Mouse (Mus musculus) right cerebral cortex, adult 18-20 months (tissue): Measurements from ENCODE around the gene Nfe2l1.

Source experiments
- DNase-seq: peaks from one replicate; pipeline ENCODE4 v3.0.0; 2022; ENCODE audit warnings: mixed read lengths

Gene Nfe2l1

DNA sequence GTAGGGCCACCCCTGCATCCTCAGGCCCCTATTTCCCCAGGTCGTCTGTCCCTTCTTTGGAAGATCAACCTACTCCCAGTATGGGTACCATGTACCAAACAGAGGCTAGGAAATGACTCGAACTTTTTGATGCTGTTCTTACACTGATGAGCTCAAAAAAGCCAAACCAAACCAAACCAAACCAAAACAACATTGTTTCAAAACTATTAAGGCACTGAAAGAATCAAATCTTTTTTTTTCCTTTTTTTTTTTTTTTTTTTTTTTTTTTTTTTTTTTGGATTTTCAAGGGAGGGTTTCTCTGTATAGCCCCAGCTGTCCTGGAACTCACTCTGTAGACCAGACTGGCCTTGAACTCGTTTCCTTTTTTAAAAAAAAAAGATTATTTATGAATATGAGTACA lies 13.9 kb upstream of the Nfe2l1 start:
- no peak for DNase-seq

DNA sequence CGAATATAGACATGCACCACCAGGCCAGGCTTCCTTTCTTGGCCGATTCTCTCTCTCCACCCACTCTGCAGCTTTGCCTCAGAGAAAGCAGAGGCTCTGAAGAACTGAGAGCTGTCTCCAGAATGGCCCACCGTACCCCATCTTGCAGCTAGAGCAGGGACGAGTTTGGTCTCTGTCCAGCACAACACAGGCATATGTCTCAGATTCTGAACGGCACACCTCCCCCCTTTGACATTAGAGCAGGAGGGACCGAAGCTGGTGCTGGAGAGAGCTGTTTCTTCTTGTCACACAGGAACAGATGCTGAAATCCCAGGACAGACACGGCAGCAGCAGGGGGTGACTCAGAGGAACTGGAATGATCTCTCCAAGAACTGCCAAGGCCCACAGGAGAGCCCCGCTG lies 10.5 kb upstream of the Nfe2l1 start:
- DNase-seq: peak; percentile 76

DNA sequence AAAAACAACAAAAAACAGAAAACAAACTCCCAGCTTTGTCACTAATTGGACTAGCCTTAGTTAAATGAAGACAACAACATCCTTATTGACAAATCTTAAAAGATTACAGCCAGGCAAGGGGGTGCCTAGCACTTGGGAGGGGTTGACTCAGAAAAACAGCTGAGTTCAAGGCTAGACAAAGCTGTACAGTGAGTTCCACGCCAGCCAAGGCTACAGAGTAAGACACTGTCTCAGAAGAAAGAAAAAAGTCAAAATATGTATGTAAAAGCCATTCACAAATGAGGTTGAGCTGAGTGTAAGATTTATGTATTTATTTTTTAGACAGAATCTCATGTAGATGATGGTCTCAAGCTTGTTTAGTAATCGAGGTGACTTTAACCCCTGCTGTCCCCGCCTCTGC lies 10.1 kb upstream of the Nfe2l1 start:
- no peak for DNase-seq

DNA sequence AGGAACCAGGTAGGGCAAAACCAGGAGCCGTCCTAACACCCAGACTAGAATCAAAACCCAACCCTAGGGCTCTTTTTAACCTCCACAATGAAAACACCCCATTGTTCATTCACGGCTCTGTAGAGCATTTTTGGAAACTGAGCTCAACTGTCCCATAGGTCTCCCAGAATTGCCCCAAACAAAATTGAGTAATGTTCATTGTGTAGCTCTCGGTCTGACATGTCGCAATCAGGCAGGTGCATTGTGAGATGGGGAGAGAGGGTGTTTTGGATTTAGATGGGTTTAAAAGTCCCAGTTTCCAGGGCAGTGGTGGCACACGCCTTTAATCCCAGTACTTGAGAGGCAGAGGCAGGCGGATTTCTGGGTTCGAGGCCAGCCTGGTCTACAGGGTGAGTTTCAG lies 9.7 kb upstream of the Nfe2l1 start:
- DNase-seq: no peak

DNA sequence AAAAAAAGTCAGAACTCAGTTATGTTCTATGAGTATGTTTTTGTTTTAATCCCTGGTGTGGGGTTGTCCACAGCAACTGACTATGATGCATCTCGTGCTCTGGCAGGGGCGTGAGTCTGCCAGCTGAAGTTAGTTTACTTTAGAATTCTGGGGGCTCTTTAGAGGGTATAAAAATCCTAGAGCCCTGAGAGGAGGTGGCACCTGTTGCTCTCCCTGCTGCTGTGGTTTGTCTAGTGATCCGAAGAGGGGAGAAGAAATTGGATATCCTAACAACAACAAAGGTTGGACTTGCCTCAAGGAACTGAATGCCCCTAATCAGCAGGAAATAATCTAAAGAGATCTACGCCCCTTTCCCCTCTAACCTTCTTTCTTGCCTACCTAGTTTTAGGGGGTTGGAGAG lies 8.6 kb upstream of the Nfe2l1 start:
- no peak for DNase-seq

DNA sequence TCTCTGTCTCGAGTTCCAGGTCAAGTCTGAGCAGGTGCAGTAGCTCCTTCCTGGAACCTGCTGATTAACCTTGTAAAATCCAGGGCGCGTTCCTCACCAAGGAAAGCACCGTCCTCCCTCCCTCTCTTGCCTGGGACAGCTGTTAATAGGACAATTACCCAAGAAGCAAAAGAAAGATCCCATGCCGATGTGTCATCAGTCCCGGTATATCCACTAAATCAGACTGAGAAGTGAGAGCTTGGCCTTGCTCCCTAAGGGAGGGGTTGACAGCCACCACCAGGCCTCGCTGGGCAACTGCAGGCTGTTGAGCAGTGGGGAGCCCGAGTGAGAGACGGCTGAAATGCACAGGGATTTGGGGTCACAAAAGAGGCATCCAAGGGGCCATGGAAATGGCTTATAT lies 7.5 kb upstream of the Nfe2l1 start:
- DNase-seq: no peak

DNA sequence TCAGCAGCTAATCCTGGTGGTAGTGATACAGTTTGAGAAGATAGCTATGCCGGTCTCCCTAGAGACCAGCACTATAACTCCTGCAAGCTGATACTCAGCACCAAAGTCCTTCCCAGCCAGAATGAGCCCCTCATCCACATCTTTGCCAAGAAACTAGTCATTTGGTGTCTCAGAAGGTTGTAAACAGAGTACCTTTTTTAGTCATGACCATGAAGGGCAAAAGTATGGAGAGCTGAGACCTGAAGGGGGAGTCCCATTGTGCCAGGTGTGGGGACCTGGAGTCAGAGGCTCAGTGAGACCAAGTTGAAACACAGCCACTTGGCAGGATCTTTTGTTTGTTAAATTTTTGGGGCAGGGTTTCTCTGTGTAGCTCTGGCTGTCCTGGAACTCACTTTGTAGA lies 4.4 kb upstream of the Nfe2l1 start:
- no peak for DNase-seq

DNA sequence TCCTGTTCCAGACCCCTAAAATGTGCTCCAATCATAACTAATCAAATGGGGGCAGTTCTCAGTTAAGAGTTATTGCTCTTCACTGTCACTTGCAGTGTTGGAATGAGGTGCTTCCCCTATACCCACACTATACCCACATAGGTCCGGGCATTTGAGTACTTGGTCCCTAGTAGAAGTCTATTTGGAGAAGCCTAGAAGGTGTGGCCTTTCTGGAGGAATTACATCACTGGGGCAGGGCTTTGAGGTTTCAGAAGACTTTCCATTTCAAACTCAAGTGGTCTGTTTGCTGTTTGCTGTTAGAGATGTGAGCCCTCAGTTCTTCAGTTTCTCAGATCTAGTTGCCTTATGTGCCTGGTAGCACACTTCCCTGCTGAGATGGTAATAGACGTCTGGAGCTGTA lies 3.2 kb upstream of the Nfe2l1 start:
- DNase-seq: no peak

DNA sequence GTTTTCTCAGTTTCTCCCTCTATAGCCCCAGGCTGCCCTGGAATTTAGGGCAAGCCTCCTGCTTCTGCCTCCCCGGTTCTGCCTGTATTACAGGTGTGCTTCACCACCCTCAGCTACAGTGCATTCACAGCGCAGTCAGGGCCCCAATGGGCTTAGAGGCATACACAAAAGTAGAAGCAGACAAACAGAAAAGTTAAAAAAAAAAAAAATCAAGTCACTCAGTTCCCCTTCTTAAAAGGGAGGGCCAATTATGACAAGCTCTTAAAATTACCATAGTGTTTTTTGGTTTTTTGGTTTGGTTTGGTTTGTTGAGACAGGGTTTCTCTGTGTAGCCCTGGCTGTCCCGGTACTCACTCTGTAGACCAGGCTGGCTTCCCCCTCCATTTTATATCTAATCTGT lies 2.8 kb upstream of the Nfe2l1 start:
- DNase-seq: no peak

DNA sequence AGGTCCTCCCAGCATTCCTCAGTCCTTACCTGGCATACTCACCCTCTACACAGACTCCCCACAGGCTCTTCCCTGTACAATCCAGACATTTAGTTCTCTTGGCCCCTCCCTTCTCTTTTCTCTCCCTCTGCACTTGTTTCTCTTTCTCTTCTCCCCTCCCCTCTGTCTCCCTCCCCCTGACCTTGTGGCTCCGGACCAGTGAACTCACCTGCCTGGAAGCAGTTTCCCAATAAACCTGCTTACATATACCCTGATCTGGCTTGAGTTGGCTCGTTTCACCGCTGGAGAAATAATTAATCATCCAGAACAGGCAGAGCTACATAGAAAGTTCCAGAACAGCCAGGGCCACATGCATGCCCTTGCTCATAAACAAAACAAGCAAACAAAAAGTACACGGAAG lies 1.7 kb upstream of the Nfe2l1 start:
- DNase-seq: no peak

DNA sequence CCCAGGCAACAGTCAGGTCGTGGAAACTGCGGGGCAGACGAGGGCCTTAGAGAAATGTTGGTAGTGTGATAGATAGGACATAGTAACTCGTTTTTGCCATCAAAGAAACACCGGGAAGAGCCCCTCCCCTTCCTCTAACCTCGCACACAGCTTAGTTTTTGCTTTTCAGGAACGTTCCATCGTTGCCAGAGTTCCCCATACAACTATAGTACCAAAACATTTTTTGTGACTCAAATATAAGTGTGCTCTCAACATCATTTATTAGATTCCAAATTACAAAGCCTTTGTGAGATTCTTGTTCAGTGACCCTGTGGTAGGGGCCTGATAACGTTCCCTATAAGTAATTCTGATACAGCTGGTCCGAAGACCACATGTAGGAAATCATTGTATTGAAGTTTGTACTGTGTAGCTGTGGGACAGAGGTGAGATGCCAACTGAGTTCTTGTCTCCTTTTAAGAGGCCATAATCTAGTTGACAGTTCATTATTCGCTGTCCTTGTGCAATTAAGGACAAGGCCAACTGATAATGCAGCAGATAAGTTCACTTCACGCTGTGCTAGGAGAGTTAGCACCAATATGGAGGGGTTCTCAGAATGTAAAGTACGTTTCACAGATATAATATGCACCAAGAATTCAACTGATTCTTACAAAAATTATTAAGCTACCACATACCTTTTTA lies 910 bp upstream of the Nfe2l1 start:
- DNase-seq: no peak

DNA sequence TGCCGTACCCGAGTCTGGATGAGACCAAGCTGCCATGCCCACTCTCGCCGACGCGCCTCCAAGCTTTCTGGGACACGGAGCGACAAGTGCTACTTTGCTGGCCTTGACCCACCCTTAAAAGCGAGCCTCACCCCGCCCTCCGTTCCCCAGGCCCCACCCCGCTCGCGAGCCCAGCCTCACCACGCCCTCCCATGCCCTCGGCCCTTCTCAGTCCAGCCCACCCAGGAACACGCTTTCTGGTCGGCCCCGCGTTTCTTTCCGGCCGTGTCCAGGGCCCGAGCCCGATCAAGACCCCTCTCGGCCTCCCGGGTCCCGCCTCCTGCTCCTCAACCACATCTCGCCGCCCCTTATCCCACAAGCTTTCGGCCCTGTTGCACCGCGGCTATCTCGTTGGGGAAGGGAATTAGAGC lies 360 bp downstream of the Nfe2l1 start:
- peak; percentile 63 for DNase-seq

DNA sequence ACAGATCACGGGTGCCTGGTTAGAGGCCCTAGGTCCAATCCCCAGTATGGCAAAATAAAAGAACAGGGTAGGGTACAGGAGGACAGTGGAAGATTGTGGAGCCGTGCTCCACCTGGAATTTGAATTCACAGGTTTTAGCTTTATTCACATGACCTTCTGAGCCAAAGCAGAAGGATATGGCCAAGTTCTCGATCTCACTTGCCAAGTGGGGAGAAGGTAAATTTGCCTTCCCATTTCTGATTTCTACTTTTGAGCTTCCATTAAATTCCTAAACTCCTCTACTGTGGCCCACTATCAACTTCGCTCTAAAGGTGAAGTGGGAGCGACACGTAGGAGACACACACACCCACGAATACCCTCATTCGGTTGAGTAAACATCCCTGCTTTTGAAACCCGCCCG lies 887 bp downstream of the Nfe2l1 start:
- no peak for DNase-seq

DNA sequence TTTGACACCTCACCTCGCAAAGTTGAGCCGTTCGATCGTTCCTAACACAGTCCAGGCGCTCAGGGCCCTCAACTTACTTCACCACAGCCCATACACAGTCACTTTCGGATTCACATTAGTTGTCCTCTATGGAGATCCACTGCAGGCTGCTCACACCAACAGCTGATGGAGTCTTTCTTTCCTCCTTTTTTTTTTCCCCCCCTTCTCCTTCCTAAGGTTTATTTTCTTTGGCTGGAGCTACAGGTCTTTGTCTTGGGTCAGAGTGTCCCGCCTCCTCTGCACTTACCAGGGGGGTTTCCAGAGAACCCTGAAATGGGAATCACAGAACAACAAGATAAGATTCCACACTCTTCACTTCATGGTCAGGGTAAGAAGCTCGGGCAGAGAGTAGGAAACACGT lies 1.9 kb downstream of the Nfe2l1 start:
- no peak for DNase-seq

DNA sequence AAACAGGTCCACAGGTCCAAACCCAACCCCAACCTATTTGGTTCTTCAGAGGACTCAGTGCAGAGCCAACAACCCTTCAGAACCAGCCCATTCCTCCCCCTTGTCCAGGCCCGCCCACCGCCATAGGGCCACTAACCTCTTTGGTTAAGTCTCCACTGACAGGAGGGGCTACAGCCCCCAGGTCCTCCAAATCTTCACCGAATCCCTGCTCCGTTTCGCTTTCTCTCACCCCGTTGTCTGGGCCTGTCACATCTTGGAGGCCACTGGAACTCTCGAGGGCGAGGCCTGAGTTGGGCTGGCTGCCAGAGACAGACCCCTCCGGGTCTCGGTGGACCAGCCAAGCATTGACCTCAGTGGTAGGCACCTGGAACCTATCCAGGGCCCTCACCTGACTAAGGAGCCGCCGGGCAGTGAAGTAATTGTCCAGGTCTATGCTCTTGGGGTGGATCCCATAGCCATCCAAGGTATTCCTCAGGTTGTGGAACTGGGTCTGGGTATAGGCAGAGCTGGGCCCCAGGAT lies 2.6 kb downstream of the Nfe2l1 start:
- no peak for DNase-seq

DNA sequence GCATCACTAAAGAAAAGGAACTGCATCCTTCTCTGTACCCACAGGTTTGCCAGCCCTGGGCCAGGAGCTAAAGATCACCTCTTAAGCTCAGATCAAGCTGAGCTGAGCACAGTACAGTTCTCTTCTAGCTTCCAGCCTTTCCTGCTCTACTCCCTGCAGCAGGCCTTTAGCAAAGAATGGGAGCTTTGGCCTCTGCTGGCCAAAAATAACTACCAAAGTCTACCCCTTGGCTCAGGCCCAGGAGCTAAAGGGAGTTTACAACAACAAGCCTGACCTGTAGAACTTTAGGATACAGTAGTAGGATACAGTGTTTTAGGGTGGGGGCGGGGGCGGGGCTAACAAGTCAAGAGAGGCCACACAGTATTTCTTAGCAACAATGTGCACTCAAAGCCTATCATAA lies 3.3 kb downstream of the Nfe2l1 start:
- no peak for DNase-seq

DNA sequence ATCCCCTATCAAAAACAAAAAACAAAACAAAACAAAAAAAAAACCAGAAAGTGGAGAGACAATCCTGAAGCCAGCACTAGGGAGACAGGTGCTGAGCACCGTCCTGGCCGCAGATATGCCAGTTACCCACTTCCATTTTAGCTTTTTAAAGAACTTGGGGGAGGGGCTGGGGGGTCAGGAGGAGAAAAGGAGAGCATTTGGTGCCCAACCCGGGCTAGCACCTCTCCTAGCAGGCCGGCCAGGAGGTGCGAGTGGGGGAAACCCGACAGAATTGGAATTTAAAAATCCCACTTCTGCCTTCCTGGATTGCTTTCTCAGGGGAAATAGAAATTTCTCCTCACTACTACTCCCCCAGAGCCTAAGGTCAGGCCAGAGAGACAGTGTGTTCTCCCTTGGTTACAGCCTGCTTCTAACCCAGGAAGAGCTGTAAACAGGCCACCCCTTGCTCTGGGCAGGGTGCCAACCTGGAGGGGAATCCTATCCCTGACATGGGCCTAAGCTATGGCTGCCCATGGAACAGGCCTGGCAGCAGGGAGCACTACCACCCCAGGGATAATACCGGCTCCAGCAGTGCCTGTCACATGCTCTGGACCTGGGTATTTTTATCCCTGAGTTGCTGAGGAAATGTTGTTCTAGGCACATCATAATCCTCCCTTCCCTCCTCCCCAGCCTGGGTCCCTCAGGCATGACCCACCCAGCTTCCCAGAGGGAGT lies 4.8 kb downstream of the Nfe2l1 start:
- peak; percentile 58 for DNase-seq

DNA sequence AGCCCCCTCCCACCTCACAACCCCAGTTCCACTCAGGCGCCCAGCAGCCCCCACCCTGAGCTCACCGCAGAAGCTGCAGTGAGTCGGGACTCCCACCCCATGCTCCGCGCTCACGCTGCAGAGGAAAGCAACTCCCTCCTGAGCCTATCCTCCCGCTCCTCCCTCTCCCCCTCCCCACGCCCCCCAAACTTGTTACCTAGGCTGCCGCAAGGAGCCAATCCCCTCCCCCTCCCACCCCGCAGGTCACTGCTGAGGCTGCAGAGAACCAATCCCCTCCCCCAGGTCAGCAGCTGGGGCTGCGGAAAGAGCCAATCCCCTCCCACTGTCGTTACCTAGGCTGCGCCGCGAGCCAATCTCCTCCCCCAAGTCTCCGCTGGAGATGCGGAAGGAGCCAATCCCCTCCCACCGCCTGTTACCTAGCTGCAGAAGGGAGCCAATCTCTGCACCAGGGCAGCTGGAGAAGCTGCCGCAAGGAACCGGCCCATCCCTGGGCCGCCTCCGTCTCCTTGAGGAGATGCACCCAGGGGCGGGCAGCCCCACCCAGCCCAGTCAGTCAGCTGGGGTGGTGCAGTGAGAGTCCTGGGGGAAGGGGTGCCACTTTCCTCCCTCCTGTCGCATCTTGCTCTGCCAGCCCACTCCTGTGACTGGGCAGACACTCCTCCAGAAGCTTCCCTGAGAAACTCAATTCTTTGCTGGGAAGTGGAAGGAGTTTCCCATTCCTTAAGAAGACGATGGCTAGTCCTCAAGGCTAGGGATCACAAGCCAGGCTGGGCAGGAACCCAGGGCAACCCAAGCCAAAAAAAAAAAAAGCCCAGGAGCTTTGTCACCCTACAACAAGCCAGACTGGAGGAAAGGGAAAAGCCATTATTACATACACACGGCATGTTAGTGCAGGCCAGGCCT lies 5.6 kb downstream of the Nfe2l1 start:
- DNase-seq: peak; percentile 96

DNA sequence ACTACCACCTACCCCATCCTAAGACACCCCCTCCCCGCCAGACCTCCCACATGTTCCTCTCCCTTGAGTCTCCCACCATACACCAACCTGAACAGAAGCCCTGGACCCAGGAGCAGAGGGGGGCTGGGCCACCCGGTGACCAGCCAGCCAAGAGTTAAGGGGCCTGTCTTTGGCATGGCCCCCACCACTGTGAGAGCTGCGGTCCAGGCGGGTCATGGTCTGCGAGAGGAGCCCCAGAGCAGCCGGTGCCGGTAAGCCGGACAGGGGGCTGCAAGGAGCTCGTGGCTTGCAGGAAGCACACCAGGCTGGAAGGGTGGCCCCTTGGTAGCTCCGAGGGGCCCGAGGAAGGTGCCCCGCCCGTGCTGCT lies 6.3 kb downstream of the Nfe2l1 start:
- no peak for DNase-seq

DNA sequence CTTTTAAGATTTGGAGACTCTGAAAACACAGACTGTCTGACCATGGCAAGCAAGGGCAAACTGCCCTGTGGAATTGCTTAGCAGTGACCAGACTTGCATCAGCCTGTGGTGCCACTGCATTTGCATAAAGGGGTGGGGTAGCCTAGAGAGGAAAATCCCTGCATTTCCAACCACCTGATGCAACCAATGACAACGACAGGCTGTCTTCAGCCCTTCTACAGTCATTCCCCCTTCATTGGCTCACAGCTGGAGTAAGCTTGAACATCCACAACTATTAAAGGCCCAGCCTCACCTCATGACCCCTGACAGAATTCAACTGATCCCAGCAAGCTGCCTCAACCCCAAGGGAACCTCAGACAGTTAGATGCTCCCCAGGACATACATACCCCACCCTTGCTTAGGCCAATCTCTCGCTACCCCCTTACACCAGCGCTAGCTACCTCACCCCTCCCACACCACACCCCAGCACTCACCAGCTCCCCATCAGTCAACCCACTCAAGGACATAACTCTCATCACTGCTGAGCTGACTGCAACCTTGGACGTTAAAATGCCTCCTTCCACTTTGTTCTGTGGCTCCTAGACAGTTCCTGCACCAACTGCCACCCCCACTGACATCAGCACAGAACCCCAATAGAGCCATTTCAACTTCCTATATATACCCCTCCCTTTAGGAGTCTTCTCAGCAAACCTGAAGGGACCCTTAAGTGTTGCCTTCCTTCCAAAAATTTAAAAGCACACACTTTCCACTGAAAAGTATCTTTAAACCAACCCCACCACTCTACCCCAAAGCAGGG lies 6.9 kb downstream of the Nfe2l1 start:
- no peak for DNase-seq

DNA sequence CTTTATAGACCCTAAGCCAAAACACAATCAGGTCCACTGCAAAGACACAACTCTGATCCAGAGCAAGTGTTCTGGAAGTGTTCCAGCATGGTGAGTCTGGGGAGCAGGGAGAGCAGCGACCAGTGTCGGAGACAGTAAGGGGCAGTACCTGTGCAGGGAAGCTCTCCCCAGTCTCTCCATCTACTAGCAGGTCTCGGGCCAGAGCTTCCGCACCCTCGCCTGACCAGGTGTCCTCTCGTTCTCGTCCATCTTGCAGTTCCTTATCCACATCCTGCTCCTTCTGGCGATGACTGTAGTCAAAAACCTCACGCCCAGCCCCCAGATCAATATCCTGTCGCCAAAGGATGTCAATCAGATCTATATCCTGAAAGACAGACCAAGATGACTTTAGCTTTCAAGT lies 7.8 kb downstream of the Nfe2l1 start:
- DNase-seq: no peak

DNA sequence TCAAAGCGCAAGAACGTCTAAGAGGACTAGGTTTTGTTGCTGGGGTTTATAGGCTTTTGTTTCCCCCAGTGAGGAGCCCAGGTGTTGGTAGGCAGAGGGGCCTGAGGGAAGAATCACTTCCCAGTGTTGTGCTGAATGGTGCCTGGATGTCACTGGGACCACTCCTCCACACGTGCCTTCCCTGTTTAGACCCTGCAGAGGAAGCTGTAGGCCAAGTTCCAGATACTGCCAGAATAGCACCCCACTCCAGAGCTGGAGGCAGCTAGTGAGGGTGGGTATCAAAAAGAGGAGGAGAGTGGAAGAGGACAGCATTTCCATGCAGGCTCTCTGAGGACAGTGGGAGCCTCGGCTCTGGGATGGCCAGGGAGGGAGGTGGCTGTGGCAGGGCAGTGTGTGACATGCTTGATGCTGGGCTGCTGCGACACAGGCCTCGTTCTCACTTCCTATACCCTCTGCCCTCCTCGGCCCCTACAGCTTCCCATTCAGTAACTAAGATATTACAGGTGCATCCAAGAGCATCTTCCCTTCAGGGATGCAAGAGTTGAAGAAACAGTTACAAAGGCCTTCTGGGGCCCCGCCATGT lies 11.5 kb downstream of the Nfe2l1 start:
- DNase-seq: no peak

DNA sequence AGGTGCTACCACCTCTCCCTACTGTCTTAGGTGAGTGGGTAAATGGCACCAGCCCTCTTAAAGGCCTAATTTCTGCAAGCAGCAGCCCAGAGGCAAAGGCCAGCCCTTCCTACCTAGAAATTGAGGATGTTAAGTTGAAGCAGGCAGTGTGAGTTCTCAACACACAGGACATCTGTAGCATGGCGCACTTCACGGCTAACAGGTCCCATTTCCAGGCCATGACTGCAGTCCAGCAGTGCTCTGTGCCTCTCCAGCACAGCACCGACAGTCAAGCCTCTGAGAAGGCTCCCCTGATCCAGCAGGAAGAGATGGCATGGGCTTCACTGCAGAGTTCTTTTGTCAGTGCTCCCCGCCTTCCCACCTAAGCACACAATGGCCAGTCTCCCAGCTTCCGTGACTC lies 12.8 kb downstream of the Nfe2l1 start:
- no peak for DNase-seq
